Mouse (Mus musculus): ENCODE data around the gene Fn3krp. TPM values are rescaled to one million over a fixed set of nuclear protein-coding genes. Genes with fewer than 3 reads are reported as not detected.

Gene Fn3krp
- polyA plus RNA-seq, 1 experiment from 2014 or later = 8.4 TPM

DNA sequence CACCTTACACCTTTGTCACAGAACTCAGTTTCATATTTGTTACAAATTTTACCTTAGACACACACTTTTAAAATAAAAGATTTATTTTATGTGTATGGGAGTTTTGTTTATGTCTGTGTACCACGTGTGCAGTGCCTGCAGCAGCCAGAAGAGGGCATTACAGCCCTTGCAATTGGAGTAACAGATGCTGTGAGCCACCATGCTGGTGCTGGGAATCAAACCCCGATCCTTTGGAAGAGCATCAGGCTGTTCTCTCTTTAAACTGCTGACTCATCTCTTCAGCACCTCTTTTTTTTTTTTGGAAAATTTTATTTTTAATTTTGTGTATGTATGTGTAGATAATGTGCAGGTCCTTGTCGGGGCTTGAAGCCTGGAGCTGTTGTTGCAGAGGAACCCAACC is 36.7 kb downstream of the Fn3krp start:
- Histone ChIP-seq H3K9me3 (replicated peaks; ENCODE audit: control insufficient read depth, low read length) (no peaks in the 10 kb centered on the region), H3K4me1 (ENCODE audit: control insufficient read depth, insufficient read depth, low read length) (no peaks in the 10 kb centered on the region), H3K4me2 (ENCODE audit: low read depth, low read length) (no peak overlapping the region), H3K4me3 (ENCODE audit: low read depth, low read length) (no peak overlapping the region), H3K27me3 (ENCODE audit: control insufficient read depth, insufficient read depth, low read length) (no peaks in the 10 kb centered on the region), H3K27ac (replicated peaks; ENCODE audit: low read depth, low read length) (no peak overlapping the region), H3K36me3 (replicated peaks; ENCODE audit: control insufficient read depth, insufficient read depth, low read depth, low read length) (peaks cover 4% of the 10 kb centered on the region; the same call in 1 of the 2 replicates), H3K9ac (replicated peaks; ENCODE audit: low read length) (no peak overlapping the region)
- no peak for DNase-seq (ENCODE audit: low spot score)
- no peak for ATAC-seq (replicated peaks; ENCODE audit: insufficient number of reproducible peaks, low FRiP score, low TSS enrichment, low read depth)
- WGBS = 89% methylated on average over 3 of the region's 3 CpGs

GRCm38 (mm10) chr11:121467408-121467807 is 46.2 kb downstream of the Fn3krp start:
- no peaks in the 10 kb centered on the region; the same call in none of the 2 replicates for H3K36me3 ChIP-seq (replicated peaks; ENCODE audit: control insufficient read depth, insufficient read depth, low read depth, low read length)
- WGBS = 87% methylated on average over 6 of the region's 6 CpGs
- no peak for DNase-seq (ENCODE audit: low spot score)

DNA sequence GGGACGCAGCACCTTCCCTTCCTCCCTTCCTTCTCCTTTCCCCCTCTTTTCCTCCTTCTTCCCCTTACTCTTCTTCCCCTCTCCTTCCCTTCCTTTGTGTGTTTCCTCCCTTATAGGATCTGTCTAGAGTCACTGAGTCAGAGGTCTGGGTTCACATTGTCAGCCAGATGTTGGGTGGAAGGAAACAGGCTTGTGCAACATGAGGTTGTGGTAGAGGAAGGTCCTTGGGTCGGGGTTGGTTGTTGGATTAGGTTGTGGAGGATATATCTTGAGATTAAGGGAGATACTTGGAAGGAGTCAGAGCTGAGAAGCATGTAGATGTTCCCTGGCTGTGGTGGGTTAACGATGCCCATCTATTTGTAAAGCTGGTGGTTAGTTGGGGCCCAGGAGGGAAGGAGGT is 53.6 kb downstream of the Fn3krp start:
- no peaks in the 10 kb centered on the region for H3K4me1 ChIP-seq (ENCODE audit: control insufficient read depth, insufficient read depth, low read length)
- no peak overlapping the region for H3K9ac ChIP-seq (replicated peaks; ENCODE audit: low read length)
- H3K36me3 ChIP-seq (replicated peaks; ENCODE audit: control insufficient read depth, insufficient read depth, low read depth, low read length) = no peaks in the 10 kb centered on the region; the same call in 1 of the 2 replicates
- no peak overlapping the region for H3K4me2 ChIP-seq (ENCODE audit: low read depth, low read length)
- WGBS = 89% methylated on average over 3 of the region's 3 CpGs
- H3K27me3 ChIP-seq (ENCODE audit: control insufficient read depth, insufficient read depth, low read length) = no peaks in the 10 kb centered on the region
- H3K9me3 ChIP-seq (replicated peaks; ENCODE audit: control insufficient read depth, low read length) = no peaks in the 10 kb centered on the region
- ATAC-seq (replicated peaks; ENCODE audit: insufficient number of reproducible peaks, low FRiP score, low TSS enrichment, low read depth) (no peak), DNase-seq (ENCODE audit: low spot score) (no peak)
- H3K27ac ChIP-seq (replicated peaks; ENCODE audit: low read depth, low read length) = no peak overlapping the region
- H3K4me3 ChIP-seq (ENCODE audit: low read depth, low read length) = no peak overlapping the region

More at GRCm38 (mm10) chr11:121467408-121467807, 46.2 kb downstream of the Fn3krp start:
- no peak for ATAC-seq (replicated peaks; ENCODE audit: insufficient number of reproducible peaks, low FRiP score, low TSS enrichment, low read depth)
- Histone ChIP-seq H3K9me3 (replicated peaks; ENCODE audit: control insufficient read depth, low read length) (no peaks in the 10 kb centered on the region), H3K27me3 (ENCODE audit: control insufficient read depth, insufficient read depth, low read length) (no peaks in the 10 kb centered on the region), H3K4me3 (ENCODE audit: low read depth, low read length) (no peak overlapping the region), H3K4me2 (ENCODE audit: low read depth, low read length) (no peak overlapping the region), H3K9ac (replicated peaks; ENCODE audit: low read length) (no peak overlapping the region), H3K4me1 (ENCODE audit: control insufficient read depth, insufficient read depth, low read length) (no peaks in the 10 kb centered on the region), H3K27ac (replicated peaks; ENCODE audit: low read depth, low read length) (no peak overlapping the region)

DNA sequence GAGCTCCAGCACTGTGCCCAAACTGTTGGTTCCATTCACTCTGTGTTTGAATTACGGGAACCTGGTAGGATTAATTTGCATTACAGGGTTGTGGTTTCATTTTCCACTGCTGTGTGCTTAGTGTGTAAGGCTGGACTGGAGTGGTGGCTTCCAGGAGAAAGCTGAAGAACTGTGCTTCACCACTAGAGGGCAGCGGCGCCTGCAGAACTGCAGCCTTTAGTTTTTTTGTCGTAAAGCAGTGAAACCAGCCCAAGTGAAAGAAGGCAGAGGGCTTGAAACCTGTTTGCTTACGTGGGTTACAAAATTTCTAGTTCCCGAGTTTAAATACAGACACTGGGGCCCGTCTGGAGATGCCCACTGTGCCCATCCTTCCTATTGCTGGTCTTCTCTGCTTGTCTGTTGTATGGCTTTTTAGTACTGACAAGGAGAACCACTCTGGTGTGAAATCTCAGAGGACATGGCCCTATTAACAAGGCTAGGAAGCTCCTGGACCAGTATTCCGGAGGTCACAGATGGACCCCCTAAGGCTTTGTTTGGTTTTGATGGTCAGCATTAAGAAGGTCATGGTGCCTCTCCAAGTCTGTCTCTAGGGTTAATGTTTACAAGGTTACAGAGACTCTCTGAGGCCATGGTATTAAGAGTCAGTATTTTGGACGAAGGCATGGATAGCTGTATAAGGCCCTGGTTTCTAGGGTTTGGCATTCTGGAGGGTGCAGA is 54.7 kb downstream of the Fn3krp start:
- Histone ChIP-seq H3K4me1 (ENCODE audit: control insufficient read depth, insufficient read depth, low read length) (no peaks in the 10 kb centered on the region), H3K4me3 (ENCODE audit: low read depth, low read length) (no peak overlapping the region), H3K9ac (replicated peaks; ENCODE audit: low read length) (no peak overlapping the region), H3K9me3 (replicated peaks; ENCODE audit: control insufficient read depth, low read length) (no peaks in the 10 kb centered on the region), H3K27me3 (ENCODE audit: control insufficient read depth, insufficient read depth, low read length) (no peaks in the 10 kb centered on the region), H3K27ac (replicated peaks; ENCODE audit: low read depth, low read length) (no peak overlapping the region), H3K36me3 (replicated peaks; ENCODE audit: control insufficient read depth, insufficient read depth, low read depth, low read length) (no peaks in the 10 kb centered on the region; the same call in 1 of the 2 replicates), H3K4me2 (ENCODE audit: low read depth, low read length) (no peak overlapping the region)
- DNase-seq (ENCODE audit: low spot score) (peak; percentile 76), ATAC-seq (replicated peaks; ENCODE audit: insufficient number of reproducible peaks, low FRiP score, low TSS enrichment, low read depth) (no peak)
- WGBS = 39% methylated on average over 9 of the region's 9 CpGs

DNA sequence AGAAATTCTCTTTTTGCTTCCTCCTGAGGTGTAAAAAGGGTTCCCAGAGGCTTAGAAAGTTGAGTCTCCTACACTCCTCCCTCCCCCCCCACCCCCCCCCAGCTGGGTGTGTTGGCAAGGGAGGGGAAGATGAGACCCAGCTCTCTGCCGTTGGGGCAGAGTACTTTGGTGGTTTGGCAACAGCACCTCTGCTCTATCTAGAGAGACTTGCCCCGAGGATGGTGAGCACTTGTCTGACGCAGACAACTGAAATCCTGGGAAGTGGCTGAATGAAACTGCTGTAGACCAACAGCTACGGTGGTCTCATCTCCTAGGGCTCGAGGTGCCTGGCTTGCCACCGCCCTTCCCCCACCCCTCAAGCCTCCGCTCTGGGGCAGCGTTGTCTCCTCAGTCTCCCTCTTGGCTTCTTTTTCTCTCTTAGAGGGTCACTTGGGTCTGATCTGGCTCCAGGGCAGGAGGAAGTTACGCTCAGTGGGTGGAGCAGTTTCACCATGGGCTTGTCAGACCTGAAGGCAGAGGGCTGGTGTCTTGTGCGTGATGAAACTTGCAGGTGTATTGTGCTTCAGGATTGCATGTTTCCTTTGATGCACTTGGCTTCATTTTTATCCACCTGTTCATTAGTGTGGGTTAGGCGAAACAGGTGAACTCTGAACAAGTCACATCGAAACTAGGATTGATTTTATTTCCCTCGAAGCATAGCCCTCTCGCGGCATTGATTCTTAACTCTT is 58.4 kb downstream of the Fn3krp start:
- no peak overlapping the region for H3K27ac ChIP-seq (replicated peaks; ENCODE audit: low read depth, low read length)
- H3K4me2 ChIP-seq (ENCODE audit: low read depth, low read length) = no peak overlapping the region
- H3K4me1 ChIP-seq (ENCODE audit: control insufficient read depth, insufficient read depth, low read length) = no peaks in the 10 kb centered on the region
- no peak overlapping the region for H3K9ac ChIP-seq (replicated peaks; ENCODE audit: low read length)
- ATAC-seq (replicated peaks; ENCODE audit: insufficient number of reproducible peaks, low FRiP score, low TSS enrichment, low read depth) = no peak
- 83% methylated on average over 15 of the region's 15 CpGs for WGBS
- no peaks in the 10 kb centered on the region for H3K9me3 ChIP-seq (replicated peaks; ENCODE audit: control insufficient read depth, low read length)
- DNase-seq (ENCODE audit: low spot score) = no peak
- H3K4me3 ChIP-seq (ENCODE audit: low read depth, low read length) = no peak overlapping the region
- H3K36me3 ChIP-seq (replicated peaks; ENCODE audit: control insufficient read depth, insufficient read depth, low read depth, low read length) = no peaks in the 10 kb centered on the region; the same call in 1 of the 2 replicates
- H3K27me3 ChIP-seq (ENCODE audit: control insufficient read depth, insufficient read depth, low read length) = no peaks in the 10 kb centered on the region

Small RNAs within 50 kb of the gene (microRNA-seq; reads per million reads assigned to microRNA genes)
- gene Mir7236 (ENCODE audit: borderline number of aligned reads) = not detected

Other genes starting within 250 kb of the Fn3krp start
- 5.4 and 6.3 TPM in 2 replicates for gene Hexdc, start 217.0 kb upstream of the Fn3krp start, polyA plus RNA-seq (2014; fragmentation: Nextera tagmentation; extraction: Ambion mirVana)
- gene Ogfod3, start 216.7 kb upstream of the Fn3krp start, polyA plus RNA-seq (2014; fragmentation: Nextera tagmentation; extraction: Ambion mirVana) = 16.0 and 19.0 TPM in 2 replicates
- gene Cybc1, start 192.1 kb upstream of the Fn3krp start, polyA plus RNA-seq (2014; fragmentation: Nextera tagmentation; extraction: Ambion mirVana) = 30.2 and 38.1 TPM in 2 replicates
- 62.2 and 66.4 TPM in 2 replicates for gene Narf, start 184.1 kb upstream of the Fn3krp start, polyA plus RNA-seq (2014; fragmentation: Nextera tagmentation; extraction: Ambion mirVana)
- gene Foxk2, start 161.4 kb upstream of the Fn3krp start, polyA plus RNA-seq (2014; fragmentation: Nextera tagmentation; extraction: Ambion mirVana) = 13.4 and 18.1 TPM in 2 replicates
- 117 and 119 TPM in 2 replicates for gene Wdr45b, start 67.0 kb upstream of the Fn3krp start, polyA plus RNA-seq (2014; fragmentation: Nextera tagmentation; extraction: Ambion mirVana)
- 3.6 and 4.9 TPM in 2 replicates for gene Rab40b, start 33.1 kb upstream of the Fn3krp start, polyA plus RNA-seq (2014; fragmentation: Nextera tagmentation; extraction: Ambion mirVana)
- 0.33 and 0.70 TPM in 2 replicates for gene Fn3k, start 13.5 kb downstream of the Fn3krp start, polyA plus RNA-seq (2014; fragmentation: Nextera tagmentation; extraction: Ambion mirVana)
- gene Tbcd, start 30.5 kb downstream of the Fn3krp start, polyA plus RNA-seq (2014; fragmentation: Nextera tagmentation; extraction: Ambion mirVana) = 31.1 and 36.6 TPM in 2 replicates
- 0.86 and 2.2 TPM in 2 replicates for gene Zfp750, start 97.9 kb downstream of the Fn3krp start, polyA plus RNA-seq (2014; fragmentation: Nextera tagmentation; extraction: Ambion mirVana)